Mouse (Mus musculus) liver, adult 2 months (tissue): ENCODE results near the gene Cdc20b. TPM values are rescaled to one million over a fixed set of nuclear protein-coding genes. Genes with fewer than 3 reads are reported as not detected.
"Not testable (repeated sequence)": the region's sequence is repeated elsewhere in the genome, so short reads cannot be mapped to it uniquely, and the experiment has no call there.

Experiments
- DNase-seq: peaks from one replicate; pipeline ENCODE4 v3.0.0-alpha.2; 2011; ENCODE audit warnings: low read depth, low spot score; ENCODE audit errors: extremely low read depth
- H3K27ac ChIP-seq: fragments of 200-500 bp; replicated peaks from 2 replicates; pipeline ENCODE4 v1.5.1; 2012; ENCODE audit warnings: low read depth, mild to moderate bottlenecking, control low read depth, inconsistent platforms, low read length; ENCODE audit not compliant: insufficient read depth
- H3K27me3 ChIP-seq: fragments of 200-500 bp; 2 replicates; pipeline ENCODE4 v1.6.1; 2012; ENCODE audit warnings: mild to moderate bottlenecking, moderate library complexity, low read length, inconsistent platforms; ENCODE audit not compliant: control insufficient read depth, insufficient read depth
- H3K36me3 ChIP-seq: fragments of 200-500 bp; 2 replicates; pipeline ENCODE4 v1.6.1; 2012; ENCODE audit warnings: low read length, inconsistent platforms; ENCODE audit not compliant: control insufficient read depth, insufficient read depth
- H3K4me1 ChIP-seq: fragments of 200-500 bp; 2 replicates; pipeline ENCODE4 v1.6.1; 2011; ENCODE audit warnings: low read length; ENCODE audit not compliant: control insufficient read depth, insufficient read depth
- H3K4me3 ChIP-seq: fragments of 200-500 bp; 2 replicates; pipeline ENCODE4 v1.5.1; 2011; ENCODE audit warnings: low read depth, mild to moderate bottlenecking, control low read depth, low read length, moderate library complexity; ENCODE audit not compliant: insufficient read depth
- H3K79me2 ChIP-seq: fragments of 200-500 bp; 2 replicates; pipeline ENCODE4 v1.6.1; 2012; ENCODE audit warnings: inconsistent platforms, mild to moderate bottlenecking, low read length, moderate library complexity; ENCODE audit not compliant: control insufficient read depth, insufficient read depth
- H3K9ac ChIP-seq: fragments of 200-500 bp; 2 replicates; pipeline ENCODE4 v1.6.1; 2012; ENCODE audit warnings: low read depth, mild to moderate bottlenecking, control low read depth, inconsistent platforms, low read length
- CTCF ChIP-seq: fragments of 200-500 bp; IDR thresholded peaks from 2 replicates; pipeline ENCODE4 v1.5.1; 2011; ENCODE audit warnings: low read depth, low read length, control low read depth
- POLR2A ChIP-seq: fragments of 200-500 bp; IDR thresholded peaks from 2 replicates; pipeline ENCODE4 v1.6.1; 2011; ENCODE audit warnings: low read length, control low read depth; ENCODE audit not compliant: insufficient read depth; ENCODE audit errors: extremely low read depth
- WGBS: fragments of 180-500 bp; shearing (Covaris S2); methylation state at CpG from one replicate; pipeline ENCODE4 v1.1.7; 2018; 5-methylcytosine and 5-hydroxymethylcytosine counted together
- polyA plus RNA-seq: library from polyadenylated mRNA; depleted of rRNA; stranded (reverse); fragments of >200 nt; gene quantifications from 2 replicates; pipeline ENCODE4 v1.2.3, GENCODE M21; 2012
- total RNA-seq: library from RNA; depleted of rRNA; stranded (reverse); fragments of >200 nt; gene quantifications from 2 replicates; pipeline ENCODE4 v1.2.3, GENCODE M21; 2014

The Cdc20b gene
- total and polyA plus RNA-seq, 2 experiments, result not detected

DNA sequence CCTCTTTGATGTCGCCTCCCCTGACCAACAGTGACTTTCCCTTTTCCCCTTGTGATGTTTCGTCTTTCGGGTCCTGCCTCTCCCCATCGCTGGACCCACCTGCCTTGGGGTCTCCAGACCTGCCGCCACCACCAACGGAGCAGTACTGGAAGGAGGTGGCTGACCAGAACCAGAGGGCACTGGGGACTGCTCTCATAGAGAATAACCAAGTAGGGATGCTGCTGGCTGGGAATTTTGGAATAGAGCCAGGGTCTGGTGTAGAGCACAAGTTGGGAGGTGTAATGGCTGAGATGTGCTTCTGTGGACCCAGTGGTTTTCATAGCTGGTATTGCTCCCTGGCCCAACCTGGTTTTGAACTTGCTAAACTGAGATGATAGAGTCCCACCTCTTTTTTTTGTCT, 37.5 kb upstream of the Cdc20b start:
- peaks cover 6% of the 10 kb centered on the region; the same call in 1 of the 2 replicates for H3K4me1 ChIP-seq
- H3K27ac ChIP-seq, result no peak overlapping the region
- 75% methylated on average over 6 of the region's 6 CpGs for WGBS
- no peaks in the 10 kb centered on the region for H3K36me3 ChIP-seq
- H3K4me3 ChIP-seq, result no peak overlapping the region
- DNase-seq, result no peak
- no peaks in the 10 kb centered on the region for H3K79me2 ChIP-seq
- no peak overlapping the region for H3K9ac ChIP-seq
- TF ChIP-seq POLR2A (no peak), CTCF (no peak)
- H3K27me3 ChIP-seq, result peaks cover 24% of the 10 kb centered on the region

DNA sequence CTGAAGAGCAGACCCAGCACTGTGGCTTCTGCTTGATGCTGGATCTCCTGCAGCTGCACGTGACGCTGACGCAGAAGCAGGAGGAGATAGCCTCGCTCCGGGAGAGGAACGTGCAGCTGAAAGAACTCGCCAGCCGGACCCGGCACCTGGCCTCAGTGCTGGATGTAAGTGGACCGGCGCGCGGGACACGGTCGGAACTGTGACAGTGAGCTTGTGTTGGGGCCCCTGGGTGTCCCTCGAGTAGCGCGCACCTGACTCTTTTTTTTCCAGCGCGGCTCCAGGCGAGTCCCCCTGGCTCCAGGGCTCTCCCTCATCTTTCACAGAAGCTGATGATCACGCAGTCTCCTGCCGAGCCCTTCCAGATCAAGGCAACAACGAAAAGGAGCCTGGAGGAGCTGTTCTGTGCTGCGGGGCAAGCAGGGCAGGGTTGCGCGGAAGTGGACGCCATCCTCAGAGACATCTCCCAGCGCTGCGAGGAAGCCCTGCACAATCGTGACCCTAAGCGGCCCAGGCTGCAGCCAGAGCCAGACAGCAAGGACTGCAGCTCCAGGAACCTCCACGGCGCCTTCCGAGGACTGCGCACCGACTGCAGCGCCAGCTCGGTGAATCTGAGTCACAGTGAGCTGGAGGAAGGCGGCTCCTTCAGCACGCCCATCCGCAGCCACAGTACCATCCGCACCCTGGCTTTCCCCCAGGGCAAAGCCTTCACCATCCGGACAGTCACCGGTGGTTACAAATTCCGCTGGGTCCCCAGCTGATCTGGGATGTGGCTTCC, 36.3 kb upstream of the Cdc20b start:
- peak overlapping the region; percentile 17; the same call in 1 of the 2 replicates for H3K4me3 ChIP-seq
- no peak overlapping the region for H3K27ac ChIP-seq
- H3K79me2 ChIP-seq, result no peaks in the 10 kb centered on the region
- WGBS, result 2% methylated on average over 46 of the region's 46 CpGs
- H3K9ac ChIP-seq, result no peak overlapping the region
- H3K4me1 ChIP-seq, result peaks cover 5% of the 10 kb centered on the region; the same call in 1 of the 2 replicates
- no peaks in the 10 kb centered on the region for H3K36me3 ChIP-seq
- peaks cover 22% of the 10 kb centered on the region for H3K27me3 ChIP-seq
- TF ChIP-seq CTCF, result no peak
- DNase-seq, result no peak

DNA sequence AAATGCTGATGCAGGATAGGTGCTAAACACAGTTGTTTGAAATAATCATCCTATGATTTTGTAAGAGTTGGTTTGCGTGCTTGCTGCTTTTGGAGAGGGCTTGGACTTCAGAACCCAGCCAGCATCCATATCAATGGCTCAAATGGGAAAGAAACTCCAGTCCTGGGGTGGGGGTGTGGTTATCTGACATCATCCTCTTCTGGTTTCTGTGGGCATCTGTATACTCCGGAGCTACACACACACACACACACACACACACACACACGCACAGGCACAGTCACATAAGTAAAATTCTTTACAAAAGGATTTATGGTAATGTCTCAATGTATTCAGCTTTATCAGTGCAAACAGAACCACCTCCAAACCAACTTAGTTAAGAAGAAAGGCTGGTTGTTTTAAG, 34.8 kb upstream of the Cdc20b start:
- TF ChIP-seq POLR2A (no peak), CTCF (no peak)
- Histone ChIP-seq H3K36me3 (no peaks in the 10 kb centered on the region), H3K4me1 (no peaks in the 10 kb centered on the region), H3K27ac (no peak overlapping the region), H3K79me2 (no peaks in the 10 kb centered on the region), H3K4me3 (no peak overlapping the region), H3K9ac (no peak overlapping the region), H3K27me3 (peaks cover 12% of the 10 kb centered on the region)
- 77% methylated on average over 3 of the region's 3 CpGs for WGBS
- no peak for DNase-seq

DNA sequence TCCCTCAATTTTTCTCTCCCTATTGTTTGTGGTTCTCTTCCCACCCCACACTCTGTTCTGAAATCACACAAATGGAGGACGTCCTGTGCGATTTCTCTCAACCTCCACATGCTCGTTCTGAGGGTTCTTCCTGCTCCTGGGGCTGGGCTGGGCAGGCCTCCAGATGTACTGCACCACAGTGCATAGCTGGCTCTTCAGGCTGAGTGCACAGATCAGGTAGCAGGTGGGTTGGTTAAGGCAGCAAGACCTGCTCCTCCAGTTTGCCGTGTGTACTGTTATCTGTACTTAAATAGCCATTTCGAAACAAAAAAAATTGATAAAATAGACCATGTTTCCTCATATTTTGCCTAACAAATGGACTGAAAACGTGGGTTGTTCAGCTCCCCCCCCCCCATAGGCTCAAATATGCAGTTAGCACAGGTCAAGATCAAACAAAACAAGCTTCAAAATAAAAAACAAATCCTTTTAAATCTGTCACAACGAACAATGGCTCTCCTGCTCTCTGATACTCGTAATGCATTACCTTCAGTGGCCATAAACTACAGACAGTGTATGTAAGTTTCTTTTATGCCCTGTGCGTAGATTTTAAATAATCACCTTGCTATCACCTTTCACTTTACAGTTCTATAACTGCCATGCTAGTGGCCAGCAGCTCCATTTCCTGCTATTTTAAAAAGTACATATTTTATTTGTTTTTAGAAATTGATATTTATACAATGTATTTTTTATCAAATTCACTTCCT, 34.2 kb upstream of the Cdc20b start:
- no peak for DNase-seq
- 62% methylated on average over 9 of the region's 9 CpGs for WGBS
- Histone ChIP-seq H3K27me3 (peaks cover 12% of the 10 kb centered on the region), H3K36me3 (no peaks in the 10 kb centered on the region), H3K27ac (no peak overlapping the region), H3K4me1 (no peaks in the 10 kb centered on the region), H3K4me3 (no peak overlapping the region), H3K9ac (no peak overlapping the region), H3K79me2 (no peaks in the 10 kb centered on the region)
- TF ChIP-seq POLR2A, result no peak
- TF ChIP-seq CTCF, result no peak

DNA sequence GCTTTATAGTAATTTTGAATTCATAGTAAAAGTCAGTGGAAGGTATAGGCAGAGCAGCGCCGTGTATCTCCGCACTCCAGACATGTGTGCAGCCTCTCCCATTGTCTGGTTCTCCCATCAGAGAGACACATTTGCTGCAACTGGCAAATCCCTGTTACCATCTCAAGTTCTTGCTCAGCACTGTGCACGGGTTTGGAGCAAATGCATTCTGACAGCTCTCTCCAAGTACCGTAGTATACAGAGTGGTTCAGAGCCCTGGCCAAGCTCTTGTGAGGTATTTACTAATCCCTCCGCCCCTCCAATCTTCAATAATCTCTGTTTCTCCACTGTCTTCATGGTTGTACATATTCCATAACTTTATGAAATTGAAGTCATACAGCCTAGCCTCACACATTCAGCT, 22.2 kb upstream of the Cdc20b start:
- TF ChIP-seq CTCF (no peak), POLR2A (no peak)
- 79% methylated on average over 6 of the region's 6 CpGs for WGBS
- Histone ChIP-seq H3K79me2 (no peaks in the 10 kb centered on the region), H3K9ac (no peak overlapping the region), H3K4me3 (no peak overlapping the region), H3K27me3 (no peaks in the 10 kb centered on the region), H3K4me1 (no peaks in the 10 kb centered on the region), H3K36me3 (no peaks in the 10 kb centered on the region), H3K27ac (no peak overlapping the region)
- no peak for DNase-seq

DNA sequence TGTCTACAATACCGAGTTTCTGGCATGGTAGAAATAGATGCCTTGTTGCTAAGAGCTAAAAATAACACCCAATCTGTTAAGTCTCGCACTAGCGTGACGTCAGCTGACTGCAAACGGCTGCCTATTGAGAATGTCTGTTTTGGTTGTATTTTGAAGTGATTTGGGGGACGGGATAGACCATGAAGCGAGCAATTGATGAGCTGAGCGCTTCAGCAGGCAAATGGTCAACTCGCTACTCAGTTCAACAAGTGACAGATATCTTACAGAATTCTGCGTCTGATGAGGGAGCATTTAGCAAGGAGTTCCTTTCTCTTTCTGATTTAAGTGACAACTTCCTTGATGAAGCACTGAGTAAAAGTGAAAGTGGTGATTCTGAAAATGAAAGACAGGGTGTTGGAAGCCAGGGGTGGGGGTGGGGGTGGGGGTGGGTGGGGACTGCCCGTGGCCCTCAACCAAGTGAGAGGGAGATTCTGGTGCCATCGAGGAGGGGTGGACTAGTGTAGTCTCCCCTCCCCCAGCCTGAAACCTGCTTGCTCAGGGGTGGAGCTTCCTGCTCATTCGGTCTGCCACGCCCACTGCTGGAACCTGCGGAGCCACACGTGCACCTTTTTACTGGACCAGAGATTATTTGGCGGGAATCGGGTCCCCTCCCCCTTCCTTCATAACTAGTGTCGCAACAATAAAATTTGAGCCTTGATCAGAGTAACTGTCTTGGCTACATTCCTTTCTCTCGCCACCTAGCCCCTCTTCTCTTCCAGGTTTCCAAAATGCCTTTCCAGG, 21.5 kb upstream of the Cdc20b start:
- 40% methylated on average over 20 of the region's 20 CpGs for WGBS
- not testable (repeated sequence) for H3K36me3 ChIP-seq, H3K27ac ChIP-seq, H3K4me1 ChIP-seq, H3K27me3 ChIP-seq, H3K9ac ChIP-seq, H3K79me2 ChIP-seq
- peak overlapping the region; percentile 55 for H3K4me3 ChIP-seq
- DNase-seq, result peak; percentile 27
